ENCODE assay signal across 6 mouse cellular contexts in genomic region chrY:4150681-4151080, GRCm38 (mm10).
DNase-seq lines count a peak whose midpoint lies in the region.

No protein-coding gene starts in this region.

- DNase-seq in R1 (ENCODE audit: low read depth, low spot score): peak; percentile 0
- peak; percentile 49 for DNase-seq in c-Kit-negative CD71-positive TER-119-positive erythroid progenitor cells, embryonic 14.5 days (ENCODE audit: low read depth, low spot score)
- DNase-seq in c-Kit-positive CD71-positive TER-119-positive erythroid progenitor cells, embryonic 14.5 days (ENCODE audit: low spot score): peak; percentile 60
- DNase-seq in hindlimb bud, embryonic 11.5 days (ENCODE audit: extremely low spot score, low read depth, low spot score): peak; percentile 72
- DNase-seq in mesoderm, embryonic 11.5 days (ENCODE audit: low read depth, low spot score): peak; percentile 59
- peak; percentile 62 for DNase-seq in retina, embryonic 14.5 days (ENCODE audit: low spot score)

Comparison
In these comparisons a context has a peak if more than half of its experiments do, and no peak if none do; other contexts are left out.
1. Peak in every context shown above with its lines: DNase-seq.
2. DNase-seq: peak in every context shown above with its lines; median percentile 72 in hindlimb bud, embryonic 11.5 days; 62 in retina, embryonic 14.5 days; 60 in c-Kit-positive CD71-positive TER-119-positive erythroid progenitor cells, embryonic 14.5 days; 59 in mesoderm, embryonic 11.5 days; 49 in c-Kit-negative CD71-positive TER-119-positive erythroid progenitor cells, embryonic 14.5 days; 0 in R1.